Mouse (Mus musculus) bone marrow macrophage, adult 2 months (primary cell): Measurements from ENCODE around the gene Gnb1l.

ENCODE experiments used
- CTCF ChIP-seq: IDR thresholded peaks from 2 replicates; pipeline ENCODE4 v1.5.1; 2012; ENCODE audit warnings: low read depth, mild to moderate bottlenecking, low read length, moderate library complexity
- POLR2A ChIP-seq: IDR thresholded peaks from 2 replicates; pipeline ENCODE4 v1.6.1; 2012; ENCODE audit warnings: mild to moderate bottlenecking, low read depth, low read length, borderline replicate concordance

- no peak for TF ChIP-seq POLR2A
- TF ChIP-seq CTCF, result no peak
Measured at GRCm38 (mm10) chr16:18582426-18583148, 84.1 kb downstream of the Gnb1l start.
